Mouse (Mus musculus) cortical plate, adult 2 months (tissue): ENCODE data around the gene Slc24a2.

Source experiments
- CTCF ChIP-seq: fragments of 200-500 bp; IDR thresholded peaks from 2 replicates; pipeline ENCODE4 v1.5.1; 2011; ENCODE audit warnings: mild to moderate bottlenecking, control low read depth, low read length; ENCODE audit not compliant: insufficient read depth; ENCODE audit errors: extremely low read depth
- POLR2A ChIP-seq: fragments of 200-500 bp; IDR thresholded peaks from 2 replicates; pipeline ENCODE4 v1.6.1; 2011; ENCODE audit warnings: mild to moderate bottlenecking, low read length, control low read depth; ENCODE audit not compliant: insufficient read depth; ENCODE audit errors: extremely low read depth

- TF ChIP-seq POLR2A: no peak
- TF ChIP-seq CTCF: no peak
Observed at GRCm38 (mm10) chr4:87035701-87036100, 194.6 kb downstream of the Slc24a2 start.
